ENCODE assay signal across 19 mouse cellular contexts in genomic region chr1:183190456-183190855, GRCm38 (mm10). TPM values are rescaled to one million over a fixed set of nuclear protein-coding genes. Genes with fewer than 3 reads are reported as not detected.
DNase-seq lines count a peak whose midpoint lies in the region; ATAC-seq and TF ChIP-seq lines count a peak whose summit lies in the region.
"Had no signal": no experiment of that assay in that cellular context is flagged by ENCODE, and none has a peak within 500 bp of the region (broad histone marks: within the 10 kb centered on the region; RNA-seq: fewer than 3 reads in every experiment).

No protein-coding gene starts in this region.

- ATAC-seq in midbrain, embryonic 13.5 days = no peak
- ATAC-seq in embryonic facial prominence, embryonic 15.5 days (ENCODE audit: insufficient number of reproducible peaks, low FRiP score, low TSS enrichment, low read depth) = no peak
- ATAC-seq: activated CD4-positive, CD25-positive, alpha-beta regulatory T cell, adult 4 months; CD4-positive, CD25-positive, alpha-beta regulatory T cell, adult 4 months; forebrain, embryonic 14.5 days; liver, embryonic 12.5 days had no signal

- no peak overlapping the region for H3K4me2 ChIP-seq in midbrain, embryonic 13.5 days (replicated peaks)
- no peak overlapping the region for H3K4me2 ChIP-seq in embryonic facial prominence, embryonic 15.5 days (replicated peaks)
- H3K4me2 ChIP-seq: liver, embryonic 12.5 days; neural tube, embryonic 12.5 days had no signal

- DNase-seq in heart, adult 11 months = peak; percentile 69
- no peak for DNase-seq in heart, postnatal 10 days
- DNase-seq in midbrain, embryonic 10.5 days (ENCODE audit: low spot score) = no peak
- DNase-seq in mesoderm, embryonic 11.5 days (ENCODE audit: low read depth, low spot score) = peak; percentile 45
- no peak for DNase-seq in layer of hippocampus, adult 2 months (ENCODE audit: low spot score in 2 of 2)
- DNase-seq in frontal cortex, adult 2 months (ENCODE audit: extremely low spot score in 1 of 2, low spot score in 1 of 2) = no peak
- DNase-seq: adrenal gland, postnatal 10 days; cerebellum, adult 9-10 months; gastrocnemius, postnatal 25 days; kidney, adult 11 months; layer of hippocampus, postnatal 36 days; thymus, postnatal 4 days had no signal

- peak overlapping the region; percentile 45 for H3K27ac ChIP-seq in midbrain, embryonic 13.5 days
- H3K27ac ChIP-seq in midbrain, embryonic 10.5 days (replicated peaks) = no peak overlapping the region
- H3K27ac ChIP-seq in embryonic facial prominence, embryonic 15.5 days (replicated peaks) = peak overlapping the region; percentile 81
- no peak overlapping the region for H3K27ac ChIP-seq in layer of hippocampus, adult 2 months
- H3K27ac ChIP-seq: liver, embryonic 12.5 days; neural tube, embryonic 12.5 days had no signal

- H3K36me3 ChIP-seq in midbrain, embryonic 13.5 days = no peaks in the 10 kb centered on the region
- no peaks in the 10 kb centered on the region for H3K36me3 ChIP-seq in midbrain, embryonic 10.5 days
- no peaks in the 10 kb centered on the region for H3K36me3 ChIP-seq in embryonic facial prominence, embryonic 15.5 days
- H3K36me3 ChIP-seq: liver, embryonic 12.5 days; neural tube, embryonic 12.5 days had no signal

- H3K9me3 ChIP-seq in midbrain, embryonic 13.5 days = no peaks in the 10 kb centered on the region
- H3K9me3 ChIP-seq in midbrain, embryonic 10.5 days (replicated peaks) = no peaks in the 10 kb centered on the region
- no peaks in the 10 kb centered on the region for H3K9me3 ChIP-seq in embryonic facial prominence, embryonic 15.5 days (replicated peaks)
- H3K9me3 ChIP-seq: liver, embryonic 12.5 days; neural tube, embryonic 12.5 days had no signal

- 0 out of 2 replicates have a peak, but pooled peaks cover 3% of the 10 kb centered on the region for H3K27me3 ChIP-seq in midbrain, embryonic 13.5 days
- no peaks in the 10 kb centered on the region for H3K27me3 ChIP-seq in midbrain, embryonic 10.5 days (ENCODE audit: low read depth, poor library complexity, severe bottlenecking)
- no peaks in the 10 kb centered on the region for H3K27me3 ChIP-seq in embryonic facial prominence, embryonic 15.5 days
- H3K27me3 ChIP-seq: liver, embryonic 12.5 days; neural tube, embryonic 12.5 days had no signal

- H3K4me1 ChIP-seq in midbrain, embryonic 13.5 days (replicated peaks) = peaks cover 26% of the 10 kb centered on the region
- H3K4me1 ChIP-seq in midbrain, embryonic 10.5 days = peaks cover 27% of the 10 kb centered on the region
- peaks cover 78% of the 10 kb centered on the region for H3K4me1 ChIP-seq in embryonic facial prominence, embryonic 15.5 days

- no peak overlapping the region; the same call in 1 of the 2 replicates for H3K9ac ChIP-seq in midbrain, embryonic 13.5 days (replicated peaks)
- no peak overlapping the region for H3K9ac ChIP-seq in embryonic facial prominence, embryonic 15.5 days
- H3K9ac ChIP-seq: liver, embryonic 12.5 days; neural tube, embryonic 12.5 days had no signal

- H3K4me3 ChIP-seq in midbrain, embryonic 13.5 days (replicated peaks) = no peak overlapping the region
- H3K4me3 ChIP-seq in midbrain, embryonic 10.5 days = no peak overlapping the region
- no peak overlapping the region for H3K4me3 ChIP-seq in embryonic facial prominence, embryonic 15.5 days (replicated peaks)
- no peak overlapping the region for H3K4me3 ChIP-seq in layer of hippocampus, adult 2 months
- H3K4me3 ChIP-seq: liver, embryonic 12.5 days; neural tube, embryonic 12.5 days had no signal

- TF ChIP-seq CTCF in layer of hippocampus, adult 2 months (conservative IDR thresholded peaks at IDR 0.05) = no peak

- intact Hi-C loops in heart, postnatal 10 days (cut with DNase I) = no loop called here

- 69% methylated on average over 9 of the region's 9 CpGs for WGBS in midbrain, embryonic 13.5 days
- WGBS in midbrain, embryonic 10.5 days = 78% methylated on average over 9 of the region's 9 CpGs
- WGBS in embryonic facial prominence, embryonic 15.5 days = 28% methylated on average over 9 of the region's 9 CpGs

RNA-seq across cellular contexts. Expression of gene Disp1, which starts 30.9 kb away (rescaled TPM):
- total RNA-seq in heart, postnatal 10 days (2021) = 10 to 100 TPM; 10.0 to 14.1 TPM
- 8.0 and 9.2 TPM in 2 replicates for polyA plus RNA-seq in midbrain, embryonic 13.5 days (2015; fragmentation: Nextera tagmentation; extraction: Ambion mirVana)
- polyA plus RNA-seq in midbrain, embryonic 10.5 days (2016; fragmentation: Nextera tagmentation; extraction: Ambion mirVana) = 8.6 and 11.1 TPM in 2 replicates
- polyA plus RNA-seq in embryonic facial prominence, embryonic 15.5 days (2015; fragmentation: Nextera tagmentation; extraction: Ambion mirVana) = 17.8 and 18.3 TPM in 2 replicates
- 1 to 10 TPM; 4.6 to 5.8 TPM for total RNA-seq in layer of hippocampus, adult 2 months (2021)
- 7.2 and 7.8 TPM in 2 replicates for polyA plus RNA-seq in frontal cortex, adult 2 months (2012; rRNA removed)

Comparison
In these comparisons a context has a peak if more than half of its experiments do, and no peak if none do; other contexts are left out.
1. DNase-seq: peak in heart, adult 11 months (single experiment) and mesoderm, embryonic 11.5 days (single experiment); none in heart, postnatal 10 days (0 of 2), midbrain, embryonic 10.5 days (single experiment), layer of hippocampus, adult 2 months (0 of 2) and frontal cortex, adult 2 months (0 of 2).
2. H3K27ac ChIP-seq: peak in midbrain, embryonic 13.5 days (single experiment) and embryonic facial prominence, embryonic 15.5 days (single experiment); none in midbrain, embryonic 10.5 days (single experiment) and layer of hippocampus, adult 2 months (single experiment).